Mouse (Mus musculus): Measurements from ENCODE around the gene Gm37240.
"Not testable (repeated sequence)": the region's sequence is repeated elsewhere in the genome, so short reads cannot be mapped to it uniquely, and the experiment has no call there.

Gm37240 gene

GRCm38 (mm10) chr3:85573216-85573863 lies 314.0 kb downstream of the Gm37240 start:
- no peak for DNase-seq (ENCODE audit: low spot score in 2 of 2)

GRCm38 (mm10) chr3:85572502-85572901 lies 314.8 kb downstream of the Gm37240 start:
- not testable (repeated sequence) for DNase-seq (ENCODE audit: low spot score in 2 of 2)

GRCm38 (mm10) chr3:85571276-85571675 lies 316.0 kb downstream of the Gm37240 start:
- no peak for DNase-seq (ENCODE audit: low spot score in 2 of 2)

GRCm38 (mm10) chr3:85564603-85565002 lies 322.7 kb downstream of the Gm37240 start:
- DNase-seq (ENCODE audit: low spot score in 2 of 2): no peak

- no peak for DNase-seq (ENCODE audit: low spot score in 2 of 2)
Measured at GRCm38 (mm10) chr3:85553731-85554277, 333.5 kb downstream of the Gm37240 start.

GRCm38 (mm10) chr3:85551352-85551751 lies 336.0 kb downstream of the Gm37240 start:
- no peak for DNase-seq (ENCODE audit: low spot score in 2 of 2)

- DNase-seq (ENCODE audit: low spot score in 2 of 2): no peak
Measured at GRCm38 (mm10) chr3:85550312-85550711, 337.0 kb downstream of the Gm37240 start.

- no peak for DNase-seq (ENCODE audit: low spot score in 2 of 2)
Measured at GRCm38 (mm10) chr3:85543652-85544051, 343.7 kb downstream of the Gm37240 start.

- DNase-seq (ENCODE audit: low spot score in 2 of 2): no peak
Measured at GRCm38 (mm10) chr3:85542765-85543164, 344.6 kb downstream of the Gm37240 start.

GRCm38 (mm10) chr3:85535621-85536520 lies 351.4 kb downstream of the Gm37240 start:
- DNase-seq (ENCODE audit: low spot score in 2 of 2): no peak

- no peak for DNase-seq (ENCODE audit: low spot score in 2 of 2)
Measured at GRCm38 (mm10) chr3:85535042-85535441, 352.3 kb downstream of the Gm37240 start.

- DNase-seq (ENCODE audit: low spot score in 2 of 2): no peak
Measured at GRCm38 (mm10) chr3:85532376-85532775, 354.9 kb downstream of the Gm37240 start.

- no peak for DNase-seq (ENCODE audit: low spot score in 2 of 2)
Measured at GRCm38 (mm10) chr3:85530601-85531161, 356.6 kb downstream of the Gm37240 start.

- DNase-seq (ENCODE audit: low spot score in 2 of 2): no peak
Measured at GRCm38 (mm10) chr3:85521311-85521907, 365.9 kb downstream of the Gm37240 start.

GRCm38 (mm10) chr3:85518668-85519067 lies 368.6 kb downstream of the Gm37240 start:
- DNase-seq (ENCODE audit: low spot score in 2 of 2): no peak

GRCm38 (mm10) chr3:85518072-85518471 lies 369.2 kb downstream of the Gm37240 start:
- no peak for DNase-seq (ENCODE audit: low spot score in 2 of 2)

- no peak for DNase-seq (ENCODE audit: low spot score in 2 of 2)
Measured at GRCm38 (mm10) chr3:85516739-85517396, 370.4 kb downstream of the Gm37240 start.

- no peak for DNase-seq (ENCODE audit: low spot score in 2 of 2)
Measured at GRCm38 (mm10) chr3:85514700-85515099, 372.6 kb downstream of the Gm37240 start.

- no peak for DNase-seq (ENCODE audit: low spot score in 2 of 2)
Measured at GRCm38 (mm10) chr3:85508717-85509279, 378.5 kb downstream of the Gm37240 start.

- DNase-seq (ENCODE audit: low spot score in 2 of 2): no peak
Measured at GRCm38 (mm10) chr3:85500096-85500495, 387.2 kb downstream of the Gm37240 start.

GRCm38 (mm10) chr3:85496146-85496545 lies 391.2 kb downstream of the Gm37240 start:
- no peak for DNase-seq (ENCODE audit: low spot score in 2 of 2)

Data from spleen, postnatal 14 days (tissue).